Mouse (Mus musculus) embryonic facial prominence, embryonic 15.5 days (tissue): Measurements from ENCODE around the gene Sptlc3. TPM values are rescaled to one million over a fixed set of nuclear protein-coding genes. Genes with fewer than 3 reads are reported as not detected.

Source experiments
- polyA plus RNA-seq: library from polyadenylated mRNA; unstranded; fragments of >200 nt; fragmentation: Nextera tagmentation; extraction: Ambion mirVana; gene quantifications from 2 replicates; pipeline ENCODE4 v1.2.1, GENCODE M21; 2015

The Sptlc3 gene
- polyA plus RNA-seq, 1 experiment from 2014 or later: 16.7 TPM

Other genes starting within 250 kb of the Sptlc3 start
- 4.1 and 4.2 TPM in 2 replicates for gene Ism1, start 184.3 kb downstream of the Sptlc3 start, polyA plus RNA-seq